Mouse (Mus musculus): ENCODE measurements at regions not wholly inside any gene's neighbourhood (a gene's known extent, or its start where the extent isn't known, plus 50 kb on each side); places are given as distances from the start of the nearest gene placed in this dataset.
A peak's percentile ranks its signal among the peaks of the same experiment; 100 is the strongest.
"Not testable (repeated sequence)": the region's sequence is repeated elsewhere in the genome, so short reads cannot be mapped to it uniquely, and the experiment has no call there.

- not testable (repeated sequence) for DNase-seq (ENCODE audit: low read depth)
Measured at GRCm38 (mm10) chr12:20415397-20415796, 461.1 kb downstream of the Gm21863 start.

- DNase-seq (ENCODE audit: low read depth) = not testable (repeated sequence)
Measured at GRCm38 (mm10) chr12:20426359-20426758, 472.1 kb downstream of the Gm21863 start.

- DNase-seq (ENCODE audit: low read depth) = peak; percentile 4
Measured at GRCm38 (mm10) chr12:20464585-20464984, 510.3 kb downstream of the Gm21863 start.
